Mouse (Mus musculus): ENCODE data around the gene Cd68. TPM values are rescaled to one million over a fixed set of nuclear protein-coding genes. Genes with fewer than 3 reads are reported as not detected.

Cd68 gene
- total and polyA plus RNA-seq, 3 experiments, result 82.2 to 343 (median 122) TPM

DNA sequence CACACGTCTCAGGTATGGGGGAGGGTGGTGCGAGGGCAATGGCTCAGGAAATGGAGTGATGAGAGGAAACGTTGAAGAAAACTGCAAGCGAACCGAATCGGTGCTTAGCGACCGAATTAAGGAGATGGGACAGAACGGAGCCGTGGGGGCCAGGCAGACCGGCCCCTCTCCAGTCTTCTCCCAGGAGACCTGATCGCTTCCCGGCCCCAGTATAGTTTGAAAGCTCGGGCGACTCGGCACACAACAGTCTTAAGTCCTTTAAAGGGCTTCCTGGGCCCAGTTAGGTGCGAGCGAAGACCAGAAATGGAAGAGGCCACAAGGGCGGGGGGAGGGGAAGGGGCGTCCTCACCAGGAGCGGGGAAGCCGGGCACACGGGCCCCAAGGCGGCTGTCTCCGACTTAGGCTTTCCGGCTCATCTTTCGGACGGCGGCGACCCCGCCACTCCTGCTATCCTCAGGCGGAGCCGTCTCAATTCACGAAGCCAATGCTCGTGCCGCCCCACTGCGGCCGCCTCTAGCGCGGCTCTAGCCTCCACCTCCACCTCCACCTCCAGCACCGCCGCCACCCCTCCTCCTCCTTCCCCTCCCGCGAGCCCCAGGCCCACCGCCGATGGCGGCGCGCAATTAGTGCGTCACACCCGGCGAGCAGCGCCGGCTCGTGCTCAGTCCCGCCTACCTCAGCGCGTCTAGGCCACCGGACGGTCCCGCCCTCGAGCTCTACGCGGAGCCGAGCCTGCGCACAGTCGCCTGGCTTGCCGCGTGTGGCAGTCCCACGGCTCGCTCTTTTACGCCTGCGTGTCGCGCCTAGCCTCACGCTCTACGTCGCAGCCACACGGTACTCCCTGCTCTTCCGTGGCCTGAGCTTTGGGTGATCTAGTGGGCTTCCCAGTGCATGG lies 15.6 kb upstream of the Cd68 start, which contains the start of gene Senp3:
TSS of gene Senp3 (minus strand) at position 771 of the 895 bp plus-strand sequence.
- dilution Hi-C loops (cut with MboI; ENCODE audit: extremely low pct_ligation_motif_present, extremely low pct_unique_long_range_greater_than_20kb, low sequenced_read_pairs), result no loop called here
- Histone ChIP-seq H3K9ac (ENCODE audit: insufficient read depth, low read depth) (peak within 1 kb of the TSS; percentile 79), H3K4me2 (ENCODE audit: insufficient read depth, low read depth, poor library complexity, severe bottlenecking) (peak within 1 kb of the TSS; percentile 100), H3K36me3 (replicated peaks in 1 of 2; ENCODE audit: control insufficient read depth in 1 of 2, insufficient read depth in 1 of 2, low read length in 1 of 2) (peaks cover 27 to 35% of the 10 kb centered on the region in 2 experiments), H3K27ac (ENCODE audit: insufficient read depth, low read depth) (peak within 1 kb of the TSS; percentile 35; the same call in 1 of the 2 replicates), H3K27me3 (replicated peaks) (no peaks in the 10 kb centered on the region), H3K4me1 (ENCODE audit: control insufficient read depth in 1 of 2, insufficient read depth in 2 of 2) (peaks cover 4 to 63% of the 10 kb centered on the region in 2 experiments), H3K9me3 (replicated peaks; ENCODE audit: low read length) (no peaks in the 10 kb centered on the region), H3K79me2 (replicated peaks; ENCODE audit: control insufficient read depth, extremely low read depth, insufficient read depth, poor library complexity, severe bottlenecking) (peaks cover 35% of the 10 kb centered on the region), H3K4me3 (replicated peaks in 1 of 3; ENCODE audit: low read depth in 2 of 3, low read length in 2 of 3, poor library complexity in 1 of 3) (peak within 1 kb of the TSS; percentile 75 to 96 (median 85))
- in situ Hi-C loops (cut with MboI; ENCODE audit: low pct_ligation_motif_present, low pct_unique_long_range_greater_than_20kb, low sequenced_read_pairs), result loop anchor here (5.0 to 10.0 kb wide), 2 partner anchors 63 to 196 kb away; partner anchors contain the start of gene Tmem95
- peak; percentile 98 for DNase-seq (ENCODE audit: extremely low read depth)
- TF ChIP-seq POLR2A (IDR thresholded peaks at IDR 0.05; ENCODE audit: low read depth, low read length), result peak; percentile 97
- TF ChIP-seq MAFK (IDR thresholded peaks at IDR 0.05; ENCODE audit: insufficient replicate concordance, low read length), result 0 out of 2 replicates have a peak, but pooled peaks have one; percentile 19
- TF ChIP-seq CHD2 (IDR thresholded peaks at IDR 0.05; ENCODE audit: low read length), result peak; percentile 87
- TF ChIP-seq EP300 (IDR thresholded peaks at IDR 0.05; ENCODE audit: low read length), result no peak
- TF ChIP-seq TCF12 (IDR thresholded peaks at IDR 0.05; ENCODE audit: low read depth, low read length), result peak; percentile 88
- TF ChIP-seq PAX5 (IDR thresholded peaks at IDR 0.05; ENCODE audit: low read length), result no peak
- TF ChIP-seq JUND (conservative IDR thresholded peaks at IDR 0.05; ENCODE audit: low read depth, low read length), result no peak
- TF ChIP-seq JUN (IDR thresholded peaks at IDR 0.05; ENCODE audit: insufficient read depth, low read depth, low read length), result no peak
- TF ChIP-seq CHD1 (IDR thresholded peaks at IDR 0.05; ENCODE audit: low read depth, low read length), result 0 out of 2 replicates have a peak, but pooled peaks have one; percentile 56
- TF ChIP-seq E2F4 (IDR thresholded peaks at IDR 0.05; ENCODE audit: insufficient replicate concordance, low read depth, low read length), result peak; percentile 71; the same call in 1 of the 2 replicates
- no peak for TF ChIP-seq SMC3 (IDR thresholded peaks at IDR 0.05; ENCODE audit: low read depth, low read length)
- TF ChIP-seq HCFC1 (IDR thresholded peaks at IDR 0.05; ENCODE audit: low read depth, low read length), result peak; percentile 90
- TF ChIP-seq NRF1 (IDR thresholded peaks at IDR 0.05; ENCODE audit: low read depth, low read length), result peak; percentile 96
- TF ChIP-seq ZNF384 (IDR thresholded peaks at IDR 0.05; ENCODE audit: low read depth, low read length), result peak; percentile 35; the same call in 1 of the 2 replicates
- peak; percentile 92 for TF ChIP-seq MYC (IDR thresholded peaks at IDR 0.05; ENCODE audit: low read depth, low read length)
- no peak; the same call in 1 of the 2 replicates for TF ChIP-seq GABPA (IDR thresholded peaks at IDR 0.05; ENCODE audit: insufficient replicate concordance, low read depth, low read length)
- peak; percentile 84; the same call in 1 of the 2 replicates for TF ChIP-seq UBTF (IDR thresholded peaks at IDR 0.05; ENCODE audit: low read depth, low read length)
- TF ChIP-seq USF2 (conservative IDR thresholded peaks at IDR 0.05; ENCODE audit: low read depth, low read length), result no peak
- TF ChIP-seq ZC3H11A (IDR thresholded peaks at IDR 0.05; ENCODE audit: low read depth, low read length), result no peak
- no peak for TF ChIP-seq CTCF (conservative IDR thresholded peaks at IDR 0.05 in 1 of 2, IDR thresholded peaks at IDR 0.05 in 1 of 2; ENCODE audit: low read depth in 2 of 2, low read length in 2 of 2)
- TF ChIP-seq MEF2A (IDR thresholded peaks at IDR 0.05; ENCODE audit: borderline replicate concordance, low read depth, low read length), result peak; percentile 79
- TF ChIP-seq MXI1 (IDR thresholded peaks at IDR 0.05; ENCODE audit: low read depth, low read length), result peak; percentile 94
- peak; percentile 96 for TF ChIP-seq MAX (IDR thresholded peaks at IDR 0.05; ENCODE audit: low read length)
- peak; percentile 95 for TF ChIP-seq MAZ (IDR thresholded peaks at IDR 0.05; ENCODE audit: low read depth, low read length)
- peak; percentile 95 for TF ChIP-seq POLR2AphosphoS2 (IDR thresholded peaks at IDR 0.05; ENCODE audit: low read depth, low read length)
- peak; percentile 95 for TF ChIP-seq ZMIZ1 (IDR thresholded peaks at IDR 0.05; ENCODE audit: low read depth, low read length)
- peak; percentile 50 for TF ChIP-seq USF1 (IDR thresholded peaks at IDR 0.05; ENCODE audit: low read depth, low read length)
- peak; percentile 94 for TF ChIP-seq SIN3A (IDR thresholded peaks at IDR 0.05; ENCODE audit: low read length)
- TF ChIP-seq IRF4 (IDR thresholded peaks at IDR 0.05; ENCODE audit: low read depth, low read length), result peak; percentile 65
- peak; percentile 48; the same call in 1 of the 2 replicates for TF ChIP-seq TBP (conservative IDR thresholded peaks at IDR 0.05; ENCODE audit: low read depth, low read length)
- peak; percentile 77 for TF ChIP-seq ELF1 (IDR thresholded peaks at IDR 0.05; ENCODE audit: low read depth, low read length)
- TF ChIP-seq RCOR1 (conservative IDR thresholded peaks at IDR 0.05; ENCODE audit: low read depth, low read length), result 0 out of 2 replicates have a peak, but pooled peaks have one; percentile 38
- TF ChIP-seq RAD21 (IDR thresholded peaks at IDR 0.05; ENCODE audit: low read depth, low read length), result no peak
- TF ChIP-seq BHLHE40 (IDR thresholded peaks at IDR 0.05; ENCODE audit: low read depth, low read length), result peak; percentile 88
- peak; percentile 97 for TF ChIP-seq NELFE (IDR thresholded peaks at IDR 0.05; ENCODE audit: low read depth, low read length)
- peak; percentile 77; the same call in 1 of the 2 replicates for TF ChIP-seq KAT2A (IDR thresholded peaks at IDR 0.05; ENCODE audit: insufficient replicate concordance, low read length)
- TF ChIP-seq ZKSCAN1 (IDR thresholded peaks at IDR 0.05; ENCODE audit: borderline replicate concordance, low read depth, low read length), result no peak

All from CH12.LX (cell line).